Mouse (Mus musculus): ENCODE results near the gene Hist1h2bg.

GRCm38 (mm10) chr13:23532262-23533075 lies 38.7 kb upstream of the Hist1h2bg start:
- TF ChIP-seq POLR2A (IDR thresholded peaks at IDR 0.05; ENCODE audit: borderline replicate concordance, low read depth, low read length) = no peak
- TF ChIP-seq CTCF (IDR thresholded peaks at IDR 0.05; ENCODE audit: low read depth, low read length) = no peak
